Mouse (Mus musculus): ENCODE data around the gene Hook2.

Hook2 gene

DNA sequence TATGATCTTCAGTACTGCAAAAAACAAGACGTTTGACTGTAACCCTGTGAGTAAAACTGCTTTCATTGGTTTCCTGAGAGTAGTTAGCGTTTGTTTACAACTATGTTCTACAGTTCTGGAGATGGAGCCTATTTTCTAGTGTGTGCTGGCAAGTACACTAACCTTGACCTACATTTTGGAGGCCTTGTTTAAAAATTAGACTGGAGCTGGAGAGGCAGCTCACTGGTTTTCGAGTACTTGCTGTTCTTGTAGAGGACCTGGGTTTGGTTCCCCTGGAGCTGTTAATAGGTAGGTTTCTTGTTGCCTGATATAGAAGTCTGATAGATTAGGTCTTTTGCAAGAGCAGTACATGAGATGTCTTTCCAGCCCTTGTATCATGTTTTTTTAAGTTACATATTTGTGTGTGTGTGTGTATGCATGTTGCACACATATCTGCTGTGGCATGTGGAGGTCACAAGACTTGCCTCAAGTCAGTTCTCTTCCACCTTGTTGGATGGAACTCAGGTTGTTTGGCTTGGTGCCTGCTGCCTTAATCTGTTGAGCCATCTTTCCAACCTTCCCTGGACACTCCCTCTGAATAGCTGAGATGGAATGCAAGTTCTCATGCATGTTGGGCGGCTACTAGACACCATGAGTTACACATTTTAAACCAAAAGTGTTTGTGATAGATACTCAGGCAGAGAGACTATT lies 42.4 kb downstream of the Hook2 start:
- DNase-seq (ENCODE audit: low spot score), result no peak

DNA sequence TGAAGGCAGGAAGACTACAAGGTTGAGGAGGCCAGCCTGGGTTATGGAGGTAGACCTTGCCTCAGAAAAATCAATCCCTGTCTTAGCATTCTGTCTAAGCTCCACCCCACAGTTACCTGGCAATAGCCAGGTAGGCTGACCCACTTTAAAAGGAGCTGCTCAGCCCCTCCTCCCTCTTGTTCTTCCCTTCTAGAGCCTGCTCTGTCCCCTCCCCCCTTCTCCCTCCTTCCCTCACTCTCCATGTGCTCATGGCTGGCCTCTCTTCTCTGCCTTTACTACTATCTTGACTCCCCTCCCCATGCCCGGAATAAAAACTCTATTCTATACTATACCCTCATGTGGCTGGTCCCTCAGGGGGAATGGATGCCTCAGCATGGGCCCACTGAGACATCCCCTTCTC lies 43.5 kb downstream of the Hook2 start:
- DNase-seq (ENCODE audit: low spot score), result no peak

DNA sequence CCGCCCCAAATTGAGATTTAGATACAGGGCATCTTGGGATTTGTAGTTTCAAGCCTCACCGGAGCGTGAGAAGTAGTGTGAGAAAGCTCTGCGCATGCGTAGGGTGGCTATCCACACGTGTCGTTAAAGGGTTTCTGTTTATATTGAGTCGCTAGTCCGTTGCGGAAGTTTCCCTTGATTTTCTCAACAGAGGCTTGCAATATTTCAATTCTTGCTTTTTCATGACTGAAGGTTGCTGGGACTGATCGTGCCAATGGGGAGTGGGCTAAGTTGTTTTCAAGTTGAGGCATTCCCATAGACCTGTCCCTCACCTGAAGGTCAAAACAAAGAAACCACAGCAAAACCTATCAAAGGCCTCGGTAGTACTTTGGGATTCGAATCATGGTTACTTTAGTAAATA lies 44.4 kb downstream of the Hook2 start:
- peak; percentile 66 for DNase-seq (ENCODE audit: low spot score)

DNA sequence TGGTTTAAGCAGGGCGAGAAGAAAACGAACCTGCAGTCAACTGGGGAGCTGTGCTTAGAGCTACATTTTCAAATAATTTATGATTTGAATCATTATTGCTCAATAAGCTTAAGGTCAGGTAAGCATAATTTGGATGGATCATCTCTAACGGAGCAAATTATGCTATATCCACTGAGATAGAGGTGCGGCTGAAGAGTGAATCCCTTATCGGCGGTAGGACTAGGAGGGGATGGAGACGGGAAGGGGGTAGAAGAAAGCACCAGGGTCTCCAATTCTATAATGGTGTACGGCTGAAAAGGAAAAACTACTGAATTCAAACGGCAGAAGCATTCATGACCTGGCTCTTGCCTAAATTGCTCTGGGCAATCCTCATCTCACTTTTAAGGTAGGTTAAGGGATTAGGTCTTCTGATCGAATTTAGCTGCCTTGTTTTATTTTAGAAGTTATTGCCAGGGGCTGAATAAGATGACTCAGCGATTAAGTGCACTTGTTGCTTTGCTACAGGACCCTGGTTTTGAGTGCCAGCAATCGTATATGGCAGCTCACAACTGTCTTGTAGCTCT lies 44.8 kb downstream of the Hook2 start:
- DNase-seq (ENCODE audit: low spot score), result no peak

DNA sequence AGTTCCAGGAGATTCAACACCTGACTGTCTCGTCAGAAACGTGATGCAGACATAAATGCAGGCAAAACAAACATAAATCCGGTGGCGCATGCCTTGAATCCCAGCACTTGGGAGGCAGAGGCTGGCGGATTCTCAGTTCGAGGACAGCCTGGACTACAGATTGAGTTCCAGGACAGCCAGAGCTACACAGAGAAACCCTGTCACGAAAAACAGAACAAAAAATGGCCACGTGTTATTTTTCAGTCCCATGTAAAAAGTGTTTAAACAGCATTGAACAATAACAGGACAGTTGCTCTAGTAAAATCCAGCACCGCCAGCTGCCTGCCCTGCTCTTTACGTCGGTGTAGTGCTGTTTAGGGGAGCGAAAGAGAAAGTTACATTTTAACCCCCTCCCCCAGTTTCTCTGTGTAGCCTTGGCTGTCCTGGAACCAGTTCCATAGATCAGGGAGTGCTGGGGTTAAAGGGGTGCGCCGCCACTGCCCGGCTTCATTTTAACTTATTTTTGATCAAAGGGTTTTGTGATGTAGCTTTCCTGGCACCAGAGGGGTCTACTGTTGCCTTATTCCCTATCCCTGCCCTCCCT lies 45.4 kb downstream of the Hook2 start:
- DNase-seq (ENCODE audit: low spot score), result no peak

DNA sequence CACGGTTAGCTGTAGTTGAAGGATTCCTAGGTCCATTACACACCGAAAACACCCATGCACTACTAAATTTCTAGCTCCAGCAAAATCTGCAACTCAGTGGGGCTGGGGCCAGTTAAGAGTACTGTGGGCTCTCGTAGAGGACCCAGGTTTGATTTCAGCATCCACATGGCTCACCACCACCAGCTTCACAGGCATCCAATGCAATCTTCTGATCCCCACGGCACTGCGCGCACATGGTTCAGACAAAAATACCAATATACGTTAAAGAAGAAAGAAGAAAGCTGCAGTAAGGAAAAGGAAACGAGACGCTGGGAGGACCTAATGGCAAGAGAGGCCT lies 45.9 kb downstream of the Hook2 start:
- no peak for DNase-seq (ENCODE audit: low spot score)

DNA sequence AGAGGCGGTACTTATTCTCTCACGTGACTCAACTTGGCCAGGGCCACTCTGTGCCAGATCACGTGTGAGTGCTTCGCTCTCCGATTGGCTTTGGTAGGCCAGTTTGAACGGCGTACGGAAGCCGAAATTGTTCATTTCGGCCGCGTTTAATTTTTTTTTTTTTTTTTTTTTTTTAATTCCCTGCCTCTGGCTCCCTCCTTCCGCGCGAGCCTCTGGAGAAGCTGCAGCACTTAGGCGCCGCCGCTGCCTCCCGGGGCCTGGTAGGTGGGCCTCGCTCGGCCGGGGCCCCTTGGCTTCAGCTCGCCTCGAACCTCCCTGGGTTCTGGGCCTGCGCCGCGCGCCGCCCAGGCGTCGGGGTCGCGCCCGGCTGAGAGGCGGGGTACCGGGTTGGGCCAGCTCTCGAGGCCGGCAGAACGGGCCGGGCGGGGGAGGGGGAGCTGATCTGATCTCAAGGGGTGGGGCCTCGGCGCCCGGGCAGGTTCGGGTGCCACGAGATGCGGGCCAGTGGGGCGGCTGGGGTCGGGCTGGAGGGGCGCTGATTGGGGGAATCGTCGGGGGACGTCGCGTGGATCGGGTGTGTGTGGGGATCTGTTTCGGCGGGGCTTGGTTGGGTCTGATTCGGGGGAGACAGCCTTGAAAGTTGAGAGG lies 46.4 kb downstream of the Hook2 start, which contains the start of gene Tnpo2:
Tnpo2 (plus strand) TSS at position 198 of the 648 bp plus-strand sequence.
- peak; percentile 92 for DNase-seq (ENCODE audit: low spot score)

DNA sequence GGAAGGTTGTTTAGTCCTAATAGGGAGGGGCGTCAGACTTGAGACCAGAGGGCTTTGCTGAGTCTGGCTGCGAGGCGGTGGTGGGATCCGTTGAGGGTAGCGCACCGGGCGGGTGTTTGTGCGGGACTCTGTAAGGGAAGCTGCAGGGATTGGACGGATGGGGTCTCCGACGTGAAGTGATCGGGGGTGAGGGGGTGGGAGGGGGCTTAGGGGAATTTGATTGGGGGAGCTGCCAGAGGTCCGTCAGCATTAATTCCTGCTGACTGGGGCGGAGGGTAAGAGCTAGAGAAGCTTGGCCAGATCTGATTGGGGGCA lies 46.9 kb downstream of the Hook2 start:
- DNase-seq (ENCODE audit: low spot score), result no peak

DNA sequence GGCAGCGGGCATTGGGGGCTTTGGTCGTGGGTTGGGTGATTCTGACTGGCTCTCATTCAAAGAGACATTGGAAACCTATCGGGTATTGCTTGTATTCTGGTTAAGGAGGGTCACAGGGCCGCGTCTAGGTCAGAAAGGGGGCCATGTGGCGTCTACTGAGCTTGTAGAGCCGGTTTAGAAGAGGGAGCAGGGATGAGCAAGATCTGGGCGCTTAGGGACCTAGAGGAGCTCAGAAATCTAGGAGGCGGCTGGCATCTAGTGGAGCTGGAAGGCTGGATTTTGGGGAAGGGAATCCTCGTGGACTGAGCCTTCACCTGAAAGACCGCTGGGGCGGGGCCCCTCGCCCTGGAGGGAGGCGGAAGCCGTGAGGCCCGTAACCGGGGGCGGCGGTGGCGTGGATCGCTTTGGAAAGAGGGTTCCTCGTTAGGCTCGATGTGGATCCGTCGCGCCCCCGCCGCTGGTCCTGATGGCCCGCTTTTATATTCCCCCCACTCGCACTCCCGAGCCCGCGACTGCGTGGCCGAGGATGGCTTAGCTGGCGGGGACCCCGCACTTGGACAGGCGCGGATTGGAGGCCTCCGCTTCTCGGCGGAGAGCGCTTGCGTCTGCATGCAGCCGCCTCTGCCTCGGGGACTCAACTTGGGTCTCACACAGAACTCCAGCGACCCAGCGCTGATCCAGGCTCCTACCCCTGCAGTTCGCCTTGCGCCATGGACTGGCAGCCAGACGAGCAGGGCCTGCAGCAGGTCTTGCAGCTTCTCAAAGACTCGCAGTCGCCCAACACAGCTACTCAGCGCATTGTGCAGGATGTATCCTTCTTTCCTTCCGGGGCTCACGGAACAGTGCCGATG lies 47.5 kb downstream of the Hook2 start:
- DNase-seq (ENCODE audit: low spot score), result no peak

DNA sequence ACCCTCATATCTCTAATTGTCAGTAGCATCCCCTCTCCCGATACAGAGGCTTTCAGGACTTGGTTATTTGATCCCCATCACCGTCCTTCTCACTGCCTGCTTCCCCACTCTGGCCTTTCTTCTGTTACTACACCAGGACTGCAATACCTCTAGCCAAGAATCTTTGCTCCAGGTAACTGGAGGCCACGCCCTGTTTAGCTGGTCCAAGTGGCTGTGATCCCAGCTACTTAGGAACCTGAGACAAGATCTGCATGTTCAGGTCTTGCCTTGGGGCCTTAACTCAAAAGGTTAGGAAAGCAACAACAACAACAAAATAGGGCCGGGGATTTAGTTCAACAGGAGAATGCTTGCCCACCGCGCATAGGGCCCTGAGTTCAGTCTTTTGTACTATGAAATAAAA lies 53.2 kb downstream of the Hook2 start:
- DNase-seq (ENCODE audit: low spot score), result no peak
